Mouse (Mus musculus) cerebellum, postnatal 25 days (tissue): ENCODE results near the gene Lst1.
"Not testable (repeated sequence)": the region's sequence is repeated elsewhere in the genome, so short reads cannot be mapped to it uniquely, and the experiment has no call there.

Source experiments
- DNase-seq, 2 experiments: peaks; one replicate each; pipeline ENCODE4 v3.0.0; 2021; ENCODE audit warnings: mixed read lengths in 2 of 2

The Lst1 gene

GRCm38 (mm10) chr17:35187959-35188610 lies at the start of gene Lst1:
Gene Lst1 (minus strand): TSS chr17:35188439.
- DNase-seq: no peak

GRCm38 (mm10) chr17:35237504-35237903 lies 49.3 kb upstream of the Lst1 start:
- no peak for DNase-seq

- DNase-seq: peak; percentile 58 to 68
Observed at GRCm38 (mm10) chr17:35236996-35237395, 48.8 kb upstream of the Lst1 start.

- DNase-seq: peak; percentile 100
Observed at GRCm38 (mm10) chr17:35236390-35236746, 48.1 kb upstream of the Lst1 start.

GRCm38 (mm10) chr17:35235614-35236389 lies 47.6 kb upstream of the Lst1 start, which contains the start of gene Nfkbil1:
Gene Nfkbil1 (minus strand): TSS chr17:35235792.
- DNase-seq: peak; percentile 91 to 93

GRCm38 (mm10) chr17:35234903-35235302 lies 46.7 kb upstream of the Lst1 start:
- peak; percentile 50 to 54 for DNase-seq

GRCm38 (mm10) chr17:35234090-35234489 lies 45.9 kb upstream of the Lst1 start:
- not testable (repeated sequence) for DNase-seq

- no peak for DNase-seq
Observed at GRCm38 (mm10) chr17:35233114-35233980, 45.1 kb upstream of the Lst1 start, which contains the start of gene Atp6v1g2. Gene Atp6v1g2 (plus strand): TSS chr17:35233660.

GRCm38 (mm10) chr17:35232659-35233058 lies 44.4 kb upstream of the Lst1 start:
- no peak for DNase-seq

GRCm38 (mm10) chr17:35232043-35232442 lies 43.8 kb upstream of the Lst1 start:
- DNase-seq: peak; percentile 89 to 92

- DNase-seq: no peak
Observed at GRCm38 (mm10) chr17:35231022-35231421, 42.8 kb upstream of the Lst1 start.

- DNase-seq: no peak
Observed at GRCm38 (mm10) chr17:35226561-35227046, 38.4 kb upstream of the Lst1 start.

- no peak for DNase-seq
Observed at GRCm38 (mm10) chr17:35225456-35225855, 37.2 kb upstream of the Lst1 start.

GRCm38 (mm10) chr17:35224641-35225040 lies 36.4 kb upstream of the Lst1 start:
- DNase-seq: no peak

GRCm38 (mm10) chr17:35222299-35222698 lies 34.1 kb upstream of the Lst1 start:
- DNase-seq: no peak

- DNase-seq: no peak
Observed at GRCm38 (mm10) chr17:35220156-35220952, 32.1 kb upstream of the Lst1 start, which contains the start of gene Gm16181. Gene Gm16181 (plus strand): TSS chr17:35220834.

- DNase-seq: no peak
Observed at GRCm38 (mm10) chr17:35219601-35220041, 31.4 kb upstream of the Lst1 start.

- DNase-seq: no peak
Observed at GRCm38 (mm10) chr17:35218516-35219193, 30.4 kb upstream of the Lst1 start.

- no peak for DNase-seq
Observed at GRCm38 (mm10) chr17:35213071-35213470, 24.8 kb upstream of the Lst1 start.

- DNase-seq: no peak
Observed at GRCm38 (mm10) chr17:35210593-35210992, 22.4 kb upstream of the Lst1 start.
